Mouse (Mus musculus) ES-CJ7 (cell line): ENCODE results near the gene Gbp2b.
A peak's percentile ranks its signal among the peaks of the same experiment; 100 is the strongest.
"Not testable (repeated sequence)": the region's sequence is repeated elsewhere in the genome, so short reads cannot be mapped to it uniquely, and the experiment has no call there.

Experiments
- DNase-seq: peaks from one replicate; pipeline ENCODE4 v3.0.0; 2011; ENCODE audit warnings: low read depth, low spot score

Gene Gbp2b

DNA sequence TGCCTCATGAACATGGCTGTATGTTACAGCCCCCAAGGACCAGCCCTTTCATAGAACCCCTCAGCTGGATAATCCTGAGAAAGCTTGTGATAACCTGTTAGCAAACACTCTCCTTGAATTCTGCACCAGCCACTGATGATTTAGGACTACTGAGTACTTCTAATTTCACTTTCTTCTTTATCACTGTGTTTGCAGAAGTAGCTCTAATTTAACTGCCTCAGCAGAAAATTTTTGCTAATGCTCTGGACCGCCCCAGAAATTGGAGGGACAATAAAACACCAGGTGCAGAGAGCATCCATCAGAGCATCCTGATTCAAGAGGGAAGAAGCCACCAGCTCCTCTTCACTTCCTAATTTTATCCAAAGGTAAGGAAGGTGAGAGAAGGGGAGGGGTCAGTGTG, at the start of gene Gbp2b:
Gbp2b (plus strand) TSS at position 301 of the 400 bp plus-strand sequence.
- no peak for DNase-seq

DNA sequence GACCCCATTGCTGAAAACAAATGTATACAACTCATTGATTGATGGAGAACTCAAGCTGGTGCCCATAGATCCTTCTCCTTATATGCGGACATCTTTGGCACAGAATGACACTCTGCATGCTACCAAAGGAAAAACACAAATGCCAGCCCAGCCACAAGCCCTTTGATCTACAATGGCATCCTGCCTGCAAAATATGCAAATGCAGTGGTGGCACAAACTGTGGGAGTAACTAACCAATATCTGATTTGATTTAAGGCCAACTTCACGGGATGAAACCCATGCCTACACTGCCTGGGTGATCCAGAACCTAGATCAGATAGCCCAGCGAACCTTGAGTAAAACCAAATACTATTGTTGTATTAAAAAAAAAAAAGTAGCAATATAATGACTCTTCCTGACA, 48.0 kb upstream of the Gbp2b start:
- no peak for DNase-seq

DNA sequence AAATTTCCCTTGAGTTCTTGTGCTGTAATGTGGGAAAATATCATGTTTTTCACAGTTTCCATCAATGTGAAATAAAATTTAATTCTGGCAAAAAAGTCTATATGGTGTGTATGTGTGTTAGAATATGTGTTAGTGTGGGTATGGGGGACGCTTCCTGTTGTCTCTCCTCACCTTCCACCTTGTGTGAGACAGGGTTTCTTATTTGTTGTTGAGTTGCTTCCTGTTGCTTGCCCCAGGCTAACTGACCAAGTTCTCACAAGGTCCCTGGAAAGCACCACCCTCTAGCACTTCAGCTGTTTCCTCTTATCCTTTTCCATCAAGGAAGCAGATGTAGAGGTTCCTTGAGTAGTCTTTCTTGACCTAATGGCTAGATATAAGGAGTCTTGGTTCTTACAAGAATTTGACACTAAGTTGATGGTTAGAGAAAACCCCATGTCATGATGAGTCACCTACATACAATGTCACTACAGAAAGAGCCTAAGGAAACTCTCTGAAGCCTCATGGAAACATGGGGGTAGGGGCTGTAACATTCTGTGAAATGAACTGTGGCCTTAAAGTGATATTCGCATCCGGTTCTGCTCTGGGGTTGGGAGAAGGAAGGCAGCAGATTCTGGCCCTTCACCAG, 44.5 kb upstream of the Gbp2b start:
- no peak for DNase-seq

DNA sequence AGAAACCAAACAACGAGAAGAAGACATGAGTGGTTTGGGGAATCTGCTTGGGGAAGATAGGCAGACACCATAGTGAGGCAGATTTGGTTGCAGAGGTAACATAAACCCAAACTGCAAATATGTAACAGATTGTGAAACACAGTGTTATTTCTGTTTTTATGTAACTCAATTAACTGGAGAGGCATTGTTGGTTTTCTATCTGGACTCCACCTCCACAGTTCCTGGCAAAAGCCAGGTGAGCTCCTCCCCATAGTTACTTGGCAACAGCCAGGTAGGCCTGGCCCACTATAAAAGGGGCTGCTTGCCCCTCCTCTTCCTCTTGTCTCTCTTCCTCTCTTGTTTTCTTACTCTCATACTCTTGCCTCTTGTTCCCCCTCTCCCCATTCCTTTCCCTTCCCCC, 40.0 kb upstream of the Gbp2b start:
- DNase-seq: no peak

DNA sequence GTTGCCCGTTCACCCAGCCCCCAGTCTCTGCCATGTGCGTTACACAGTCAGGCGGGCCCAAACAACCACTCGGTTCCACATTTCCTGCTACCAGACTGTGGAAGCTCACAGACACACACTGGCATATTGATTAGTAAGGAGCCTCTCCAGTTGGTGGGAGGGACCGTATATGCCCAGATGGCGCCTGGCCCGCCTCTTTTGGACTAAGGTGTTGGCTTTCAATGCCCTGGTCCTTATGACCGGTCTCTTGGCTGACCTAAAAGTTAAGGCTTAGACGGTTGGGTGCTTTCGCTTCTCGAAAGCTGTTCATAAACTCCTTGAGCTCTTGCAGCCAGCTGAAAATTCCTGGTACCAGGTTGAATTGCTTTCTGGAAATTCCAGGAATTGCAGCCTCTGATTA, 39.0 kb upstream of the Gbp2b start:
- no peak for DNase-seq

DNA sequence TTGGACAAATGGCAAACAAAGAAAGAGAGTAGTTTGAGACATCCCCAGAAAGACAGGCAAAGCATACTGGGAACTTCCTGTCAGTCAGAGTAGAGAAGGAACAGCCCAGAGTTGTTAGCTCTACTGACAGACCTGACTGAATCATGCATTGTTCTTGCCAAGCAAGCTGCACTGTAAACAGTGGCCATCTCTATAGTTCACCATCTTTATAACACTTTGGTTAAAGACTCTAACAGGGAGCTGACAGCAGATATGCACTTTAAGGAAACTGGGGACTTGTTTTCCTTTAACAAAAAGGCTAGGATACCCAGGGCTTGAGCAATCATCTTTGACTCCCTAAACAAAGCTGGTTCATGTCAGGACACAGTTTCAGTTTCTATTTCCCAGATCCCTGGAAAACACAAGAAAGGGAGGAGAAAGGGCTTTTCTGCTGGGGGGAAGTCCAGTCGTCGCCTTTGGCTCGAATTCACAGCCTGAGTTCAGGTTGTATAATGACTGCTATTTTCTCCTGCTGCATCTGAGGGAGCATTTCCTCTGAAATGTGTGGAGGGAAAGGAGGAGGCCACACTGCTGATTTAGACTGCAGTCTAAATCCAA, 34.9 kb upstream of the Gbp2b start, which contains the start of gene Gbp3:
Gbp3 (plus strand) TSS at position 395 of the 597 bp plus-strand sequence.
- DNase-seq: no peak

DNA sequence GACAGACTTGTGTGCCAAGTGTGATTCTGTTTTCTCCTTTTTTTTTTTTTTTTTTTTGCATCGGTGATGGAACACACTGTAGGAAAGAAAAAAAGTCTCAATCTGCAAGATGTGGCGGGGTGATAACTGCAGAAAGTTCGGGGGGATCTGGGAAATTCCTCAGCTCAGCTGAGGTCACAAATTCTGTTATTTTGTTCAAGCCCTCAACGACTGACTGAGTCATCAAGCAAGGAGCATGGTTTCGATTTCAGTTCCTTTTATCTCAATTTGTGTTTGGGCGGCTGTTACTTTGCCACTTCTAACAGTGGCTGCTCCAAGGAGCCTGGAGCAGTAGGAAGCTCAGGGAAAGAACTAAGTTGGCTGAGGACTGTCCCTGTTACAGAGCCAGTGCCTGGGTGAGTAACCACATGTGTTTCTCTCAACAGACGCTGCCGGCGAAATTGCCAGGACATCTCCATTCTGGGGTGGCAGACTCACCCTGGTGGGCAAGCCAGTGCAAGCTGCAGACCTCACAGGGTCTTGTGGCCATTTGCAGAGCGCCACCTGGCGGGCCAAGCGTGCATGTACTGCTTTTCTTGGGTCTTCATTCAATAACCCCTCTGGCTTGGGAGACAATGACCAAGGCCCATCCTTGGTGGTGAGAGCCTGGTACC, 34.2 kb upstream of the Gbp2b start:
- peak; percentile 89 for DNase-seq

DNA sequence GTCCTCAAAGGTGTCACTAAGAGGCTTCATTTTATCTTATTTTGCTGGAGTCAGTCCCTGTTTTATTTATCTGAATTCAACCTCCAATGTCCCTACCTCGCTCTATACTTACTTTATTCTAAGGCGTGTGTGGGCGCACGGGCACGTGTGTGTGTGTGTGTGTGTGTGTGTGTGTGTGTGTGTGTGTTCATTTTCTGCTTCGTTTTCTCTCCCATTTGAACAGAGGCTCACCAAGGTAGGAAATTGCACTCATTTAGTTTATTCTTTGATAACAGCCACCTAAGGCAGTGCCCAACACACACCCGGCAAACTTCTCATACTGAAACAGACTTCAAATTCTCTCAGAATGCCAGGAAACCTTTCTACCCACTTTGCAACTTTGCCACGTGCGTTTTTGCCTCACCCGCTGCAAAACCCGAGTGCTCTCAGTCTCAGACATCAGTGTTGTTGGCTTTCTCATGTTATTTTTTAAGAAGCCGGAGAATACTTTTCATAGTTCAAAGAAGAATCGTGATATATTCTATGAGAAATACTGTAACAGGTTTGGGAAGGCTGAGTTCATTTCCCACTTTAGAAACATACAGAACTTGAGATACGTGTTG, 33.5 kb upstream of the Gbp2b start:
- no peak for DNase-seq

DNA sequence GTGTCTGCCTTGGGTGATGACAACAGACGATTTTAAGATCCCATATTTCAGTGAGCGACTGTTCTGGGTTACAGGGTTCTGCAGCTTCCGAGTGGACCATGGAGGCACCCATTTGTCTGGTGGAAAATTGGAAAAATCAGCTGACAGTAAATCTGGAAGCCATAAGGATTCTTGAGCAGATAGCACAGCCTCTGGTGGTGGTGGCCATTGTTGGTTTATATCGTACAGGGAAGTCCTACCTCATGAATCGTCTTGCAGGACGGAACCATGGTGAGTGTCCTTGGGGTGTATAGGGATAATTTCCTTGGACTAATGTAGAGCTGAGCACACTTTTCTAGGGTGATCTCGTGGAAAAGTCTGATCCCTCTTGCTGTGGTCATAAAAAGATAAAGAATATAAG, 33.0 kb upstream of the Gbp2b start:
- DNase-seq: no peak

DNA sequence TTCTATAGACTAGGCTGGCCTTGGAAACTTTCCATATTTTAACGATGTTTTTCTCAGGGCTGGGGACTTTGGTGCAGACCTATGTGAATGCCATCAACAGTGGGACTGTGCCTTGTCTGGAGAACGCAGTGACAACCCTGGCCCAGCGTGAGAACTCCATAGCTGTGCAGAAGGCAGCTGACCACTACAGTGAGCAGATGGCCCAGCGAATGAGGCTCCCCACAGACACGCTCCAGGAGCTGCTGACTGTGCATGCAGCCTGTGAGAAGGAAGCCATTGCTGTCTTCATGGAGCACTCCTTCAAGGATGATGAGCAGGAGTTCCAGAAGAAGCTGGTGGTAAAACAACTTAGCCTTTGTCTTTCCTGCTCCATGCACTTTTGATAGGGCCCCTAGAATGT, 27.2 kb upstream of the Gbp2b start:
- DNase-seq: not testable (repeated sequence)

DNA sequence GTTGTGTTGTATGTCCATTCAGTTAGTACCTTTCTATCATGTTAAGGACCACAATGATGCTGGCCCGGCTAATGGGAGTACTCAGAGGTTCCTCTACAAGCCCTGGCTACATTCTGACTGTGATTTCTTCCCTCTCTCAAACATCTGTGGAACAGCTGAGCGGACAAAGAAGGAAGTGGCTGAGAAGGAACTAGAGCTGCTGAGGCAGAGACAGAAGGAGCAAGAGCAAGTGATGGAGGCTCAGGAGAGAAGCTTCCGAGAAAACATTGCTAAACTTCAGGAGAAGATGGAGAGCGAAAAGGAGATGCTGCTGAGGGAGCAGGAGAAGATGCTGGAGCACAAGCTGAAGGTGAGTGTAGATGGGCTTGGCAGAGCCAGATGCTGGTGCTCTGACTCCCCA, 23.9 kb upstream of the Gbp2b start:
- no peak for DNase-seq

DNA sequence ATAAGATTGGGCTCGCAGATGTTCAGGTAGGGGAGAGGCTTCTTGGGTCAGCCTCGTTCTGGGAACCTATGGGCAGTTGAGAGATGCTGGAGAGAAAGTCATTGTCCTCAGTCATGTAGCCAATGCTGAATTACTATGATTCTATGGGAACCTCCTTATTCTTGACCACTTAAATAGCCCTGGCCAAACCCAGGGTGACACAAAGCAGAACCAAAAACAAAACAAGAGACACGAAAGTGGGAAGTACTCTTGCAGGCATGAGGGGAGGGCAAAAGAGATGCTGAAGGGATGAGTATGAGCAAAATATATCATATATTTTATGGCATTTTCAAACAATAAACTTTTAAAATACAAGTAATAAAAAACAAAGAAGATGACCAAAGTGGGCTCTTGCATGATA, 17.5 kb upstream of the Gbp2b start:
- no peak for DNase-seq

DNA sequence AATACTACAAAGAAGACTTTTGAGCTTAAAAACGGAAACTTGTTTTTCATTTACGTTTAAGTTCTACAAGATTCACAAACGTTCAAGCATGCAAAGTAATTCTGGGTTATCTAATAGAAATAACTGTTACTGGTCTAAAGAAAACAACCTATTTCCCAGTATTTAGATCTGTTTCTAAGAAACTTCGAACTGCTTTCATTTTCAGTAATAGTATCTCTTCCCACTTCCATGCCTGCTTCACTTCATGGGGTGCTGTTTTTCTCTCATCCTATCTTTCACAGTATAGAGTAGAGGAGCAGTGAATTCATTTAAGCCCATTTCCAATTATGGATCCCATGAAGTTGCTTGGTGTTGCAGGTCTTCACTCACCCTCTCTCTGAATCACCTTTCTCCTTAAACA, 16.3 kb upstream of the Gbp2b start:
- no peak for DNase-seq

DNA sequence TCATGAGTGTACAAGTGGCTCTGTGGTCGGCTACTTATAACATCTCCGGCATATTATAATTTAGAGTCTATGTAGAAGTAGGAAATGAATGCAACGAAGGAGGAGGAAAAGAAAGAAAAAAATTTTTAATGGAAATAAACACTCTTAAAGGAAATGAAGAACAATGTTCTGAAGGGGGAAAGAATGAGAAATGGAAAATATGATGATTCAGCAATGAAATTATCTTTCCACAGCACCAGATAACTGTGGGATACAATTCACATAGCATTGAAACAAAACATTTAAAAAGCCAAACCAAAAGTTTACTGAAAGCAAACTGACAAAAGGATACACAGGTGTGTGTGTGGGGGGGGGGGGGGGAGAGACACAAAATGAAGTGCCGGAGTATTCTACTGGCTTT, 11.6 kb upstream of the Gbp2b start:
- no peak for DNase-seq

DNA sequence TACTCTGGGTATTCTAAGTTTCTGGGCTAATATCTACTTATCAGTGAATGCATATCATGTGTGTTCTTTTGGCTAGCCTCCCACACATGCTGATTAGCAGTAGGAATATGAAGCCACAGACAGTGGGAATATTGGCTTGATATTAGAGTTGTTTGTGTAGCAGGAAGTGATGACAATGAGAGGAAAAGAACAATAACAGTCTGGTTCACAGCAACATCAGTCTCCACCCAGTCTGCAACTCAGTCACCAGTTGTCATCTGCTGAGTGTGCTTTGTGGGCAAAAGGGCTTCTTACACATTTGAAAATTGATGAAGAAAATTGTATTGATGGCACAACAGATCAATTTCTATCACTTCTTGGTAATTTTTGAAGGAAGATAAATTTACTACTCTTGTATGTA, 7.3 kb upstream of the Gbp2b start:
- DNase-seq: no peak

DNA sequence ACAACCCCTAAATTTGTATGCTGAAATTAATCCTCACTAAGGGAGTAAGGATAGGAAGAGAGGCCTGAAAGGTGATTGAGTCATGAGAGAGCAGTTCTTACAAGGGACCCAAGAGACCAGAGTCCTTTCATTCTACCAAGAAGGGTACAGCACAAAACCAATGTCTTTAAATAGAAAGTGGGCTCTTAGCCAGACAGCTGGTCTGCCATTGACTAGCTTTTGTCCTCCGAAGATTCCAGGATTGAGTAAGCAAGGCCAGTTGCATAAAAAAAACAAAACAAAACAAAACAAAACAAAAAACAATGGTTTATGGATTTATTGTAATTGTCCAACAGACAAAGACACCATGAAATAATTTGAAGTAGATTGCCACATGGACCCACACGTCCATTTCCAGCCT, 5.8 kb upstream of the Gbp2b start:
- no peak for DNase-seq

DNA sequence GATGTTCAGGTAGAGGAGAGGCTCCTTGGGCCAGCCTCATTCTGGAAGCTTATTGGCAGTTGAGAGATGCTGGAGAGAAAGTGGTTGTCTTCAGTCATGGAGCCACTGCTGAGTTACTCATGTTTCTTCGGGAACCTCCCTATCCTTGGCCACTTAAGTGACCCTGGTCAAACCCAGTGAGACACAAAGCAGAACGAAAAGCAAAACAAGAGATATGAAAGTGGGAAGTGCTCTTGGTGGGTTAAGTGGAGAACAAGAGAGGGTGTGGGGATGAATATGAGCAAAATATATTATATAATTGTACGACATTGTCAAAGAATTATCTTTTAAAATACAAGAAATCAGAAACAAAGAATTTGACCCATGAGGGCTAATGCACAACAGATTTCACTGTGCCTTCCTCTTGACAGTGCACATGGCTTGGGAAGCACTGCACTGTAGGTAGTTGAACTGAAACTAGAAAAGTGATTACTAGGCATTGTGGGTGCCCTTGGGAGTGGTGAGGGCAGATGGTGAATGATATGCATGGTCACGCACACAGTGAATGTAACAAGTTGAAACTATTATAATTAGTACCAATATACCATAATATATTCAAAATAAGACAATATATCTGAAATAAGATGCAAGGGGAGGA, 4.1 kb upstream of the Gbp2b start:
- DNase-seq: no peak

DNA sequence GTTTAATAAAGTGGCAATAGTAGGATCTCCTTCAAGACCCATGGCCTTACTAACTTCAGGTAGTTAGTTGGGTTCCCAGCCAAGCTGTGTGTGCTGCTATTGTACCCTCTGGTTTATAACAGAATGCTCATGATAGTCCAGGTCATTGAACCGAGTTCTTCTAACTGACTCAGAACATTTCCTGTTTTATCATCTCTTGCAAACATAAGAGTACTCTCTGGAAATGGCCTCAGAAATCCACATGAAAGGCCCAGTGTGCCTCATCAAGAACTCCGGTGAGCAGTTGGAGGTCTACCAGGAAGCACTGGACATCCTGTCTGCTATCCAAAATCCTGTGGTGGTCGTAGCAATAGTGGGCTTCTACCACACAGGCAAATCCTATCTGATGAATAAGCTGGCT, 3.3 kb downstream of the Gbp2b start:
- DNase-seq: no peak

DNA sequence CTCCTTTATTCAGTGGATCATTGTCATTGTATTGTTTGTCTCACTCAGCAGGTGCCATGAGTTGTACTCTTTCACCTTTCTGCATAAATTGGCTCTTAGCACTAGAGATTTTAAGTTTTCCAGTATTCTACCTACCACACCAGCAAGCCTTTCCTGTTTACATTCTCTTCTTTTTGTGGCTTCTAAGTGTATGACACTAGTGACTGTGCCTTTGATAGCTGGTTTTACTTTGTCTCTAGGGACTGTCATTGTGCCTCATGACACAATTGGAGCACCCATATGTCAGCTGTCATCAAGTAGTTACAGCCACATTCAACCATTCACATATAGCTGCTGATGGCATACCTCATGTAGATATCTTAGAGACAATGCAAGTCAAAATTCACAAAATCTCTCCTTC, 7.0 kb downstream of the Gbp2b start:
- no peak for DNase-seq

DNA sequence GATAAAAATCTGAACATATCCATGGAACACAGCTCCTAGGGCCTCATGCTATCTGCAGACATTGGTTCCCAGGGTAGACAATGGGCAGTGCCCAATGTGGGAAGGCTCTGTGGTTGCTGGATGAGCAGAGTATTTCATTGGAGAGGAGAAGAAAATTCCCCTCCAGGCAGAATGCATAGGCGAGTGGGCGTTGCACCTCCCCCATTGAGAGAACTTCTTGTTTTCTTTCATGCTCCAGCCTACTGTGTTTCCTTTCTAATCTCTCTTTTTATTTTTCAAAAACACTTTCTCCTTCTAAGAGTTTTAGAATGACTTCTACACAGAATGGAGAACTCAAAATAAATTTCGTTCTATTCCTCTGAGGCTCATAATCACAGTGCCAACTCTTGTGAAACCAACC, 24.0 kb downstream of the Gbp2b start:
- no peak for DNase-seq

DNA sequence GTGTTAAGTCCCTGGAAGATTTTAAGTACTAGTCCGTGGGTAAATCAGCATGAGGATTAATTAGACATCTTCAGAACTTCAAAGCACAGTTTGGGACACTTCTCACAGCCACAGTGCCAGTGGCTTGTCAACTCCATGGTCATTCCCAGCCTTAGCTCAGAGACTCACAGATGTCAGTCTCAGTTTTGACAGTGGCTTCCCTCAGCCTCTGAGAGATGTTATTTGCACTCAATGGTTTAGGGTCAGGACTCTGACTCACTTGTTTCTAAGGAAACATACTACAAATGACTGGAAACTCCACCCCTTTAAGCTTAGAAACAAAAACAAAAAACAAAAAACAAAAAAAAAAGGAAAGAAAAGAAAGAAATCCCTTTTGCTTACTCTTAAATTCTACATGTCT, 25.0 kb downstream of the Gbp2b start:
- no peak for DNase-seq
